Mouse (Mus musculus) limb, embryonic 12.5 days (tissue): Measurements from ENCODE around the gene Prx. TPM values are rescaled to one million over a fixed set of nuclear protein-coding genes. Genes with fewer than 3 reads are reported as not detected.
"Not testable (repeated sequence)": the region's sequence is repeated elsewhere in the genome, so short reads cannot be mapped to it uniquely, and the experiment has no call there.

Experiments
- ATAC-seq: fragments of 200-750 bp; cut with Nextera tagmentation; 2 replicates; pipeline ENCODE4 v1.8.0; 2017; ENCODE audit warnings: low read depth, moderate TSS enrichment; ENCODE audit not compliant: insufficient number of reproducible peaks, insufficient read depth, low FRiP score, low TSS enrichment
- H3K27ac ChIP-seq: fragments of 300-500 bp; sonication (generic); 2 replicates; pipeline ENCODE4 v1.5.1; 2016; ENCODE audit warnings: mild to moderate bottlenecking, moderate library complexity
- H3K27me3 ChIP-seq: fragments of 300-500 bp; sonication (generic); 2 replicates; pipeline ENCODE4 v1.6.1; 2016; ENCODE audit warnings: mild to moderate bottlenecking, moderate library complexity
- H3K36me3 ChIP-seq: fragments of 300-500 bp; sonication (generic); 2 replicates; pipeline ENCODE4 v1.6.1; 2016; ENCODE audit warnings: mild to moderate bottlenecking, moderate library complexity
- H3K4me1 ChIP-seq: fragments of 300-500 bp; sonication (generic); replicated peaks from 2 replicates; pipeline ENCODE4 v1.6.1; 2016
- H3K4me2 ChIP-seq: fragments of 300-500 bp; sonication (generic); 2 replicates; pipeline ENCODE4 v1.6.1; 2016; ENCODE audit warnings: mild to moderate bottlenecking, moderate library complexity
- H3K4me3 ChIP-seq: fragments of 300-500 bp; sonication (generic); replicated peaks from 2 replicates; pipeline ENCODE4 v1.5.1; 2016; ENCODE audit warnings: mild to moderate bottlenecking
- H3K9ac ChIP-seq: fragments of 300-500 bp; sonication (generic); replicated peaks from 2 replicates; pipeline ENCODE4 v1.6.1; 2016; ENCODE audit warnings: mild to moderate bottlenecking, moderate library complexity
- H3K9me3 ChIP-seq: fragments of 300-500 bp; sonication (generic); 2 replicates; pipeline ENCODE4 v1.6.1; 2016; ENCODE audit warnings: mild to moderate bottlenecking, moderate library complexity
- WGBS: fragments of 180-500 bp; shearing (Covaris S2); methylation state at CpG from one replicate; pipeline ENCODE4 v1.1.7; 2016; 5-methylcytosine and 5-hydroxymethylcytosine counted together
- polyA plus RNA-seq: library from polyadenylated mRNA; unstranded; fragments of >200 nt; fragmentation: Nextera tagmentation; extraction: Ambion mirVana; gene quantifications from 2 replicates; pipeline ENCODE4 v1.2.1, GENCODE M21; 2016

Prx gene
- polyA plus RNA-seq, 1 experiment from 2014 or later: 6.1 TPM

- Histone ChIP-seq H3K36me3 (peaks cover 10% of the 10 kb centered on the region), H3K4me1 (peaks cover 53% of the 10 kb centered on the region), H3K4me2 (peak overlapping the region; percentile 74), H3K9me3 (no peaks in the 10 kb centered on the region), H3K27ac (peak overlapping the region; percentile 98), H3K9ac (peak overlapping the region; percentile 44; the same call in 1 of the 2 replicates), H3K27me3 (no peaks in the 10 kb centered on the region), H3K4me3 (peak overlapping the region; percentile 76)
- 5% methylated on average over 13 of the region's 13 CpGs for WGBS
- peak; percentile 0; the same call in 1 of the 2 replicates for ATAC-seq
Measured at GRCm38 (mm10) chr7:27486102-27486769, 12.9 kb upstream of the Prx start.

- Histone ChIP-seq H3K9ac (peak within 1 kb of the TSS; percentile 90), H3K9me3 (no peaks in the 10 kb centered on the region), H3K27me3 (no peaks in the 10 kb centered on the region), H3K4me3 (peak within 1 kb of the TSS; percentile 76), H3K36me3 (peaks cover 10% of the 10 kb centered on the region), H3K4me2 (peak within 1 kb of the TSS; percentile 74), H3K27ac (peak within 1 kb of the TSS; percentile 98), H3K4me1 (peaks cover 51% of the 10 kb centered on the region)
- under 1% methylated on average over 77 of the region's 80 CpGs for WGBS
- peak; percentile 95 for ATAC-seq
Measured at GRCm38 (mm10) chr7:27486770-27487697, 12.1 kb upstream of the Prx start, which contains the start of gene Sertad1. Gene Sertad1, plus strand, starts transcription at chr7:27486910.

- no peaks in the 10 kb centered on the region for H3K9me3 ChIP-seq
- H3K4me3 ChIP-seq: peak overlapping the region; percentile 76
- peak overlapping the region; percentile 90 for H3K9ac ChIP-seq
- H3K27ac ChIP-seq: peak overlapping the region; percentile 98
- ATAC-seq: no peak; the same call in 1 of the 2 replicates
- peaks cover 46% of the 10 kb centered on the region for H3K4me1 ChIP-seq
- H3K36me3 ChIP-seq: peaks cover 10% of the 10 kb centered on the region
- peak overlapping the region; percentile 74 for H3K4me2 ChIP-seq
- no peaks in the 10 kb centered on the region for H3K27me3 ChIP-seq
- whole genome bisulfite sequencing: 2% methylated on average over 13 of the region's 13 CpGs
Measured at GRCm38 (mm10) chr7:27487740-27488268, 11.3 kb upstream of the Prx start.

- H3K27me3 ChIP-seq: no peaks in the 10 kb centered on the region
- H3K4me1 ChIP-seq: peaks cover 46% of the 10 kb centered on the region
- 0 out of 2 replicates have a peak overlapping the region, but pooled peaks have one; percentile 88 for H3K27ac ChIP-seq
- H3K4me3 ChIP-seq: no peak overlapping the region
- peaks cover 10% of the 10 kb centered on the region for H3K36me3 ChIP-seq
- WGBS: 93% methylated on average over 24 of the region's 25 CpGs
- H3K9ac ChIP-seq: no peak overlapping the region
- no peak overlapping the region for H3K4me2 ChIP-seq
- no peak for ATAC-seq
- H3K9me3 ChIP-seq: no peaks in the 10 kb centered on the region
Measured at GRCm38 (mm10) chr7:27489270-27489869, 9.8 kb upstream of the Prx start.

GRCm38 (mm10) chr7:27490227-27490542 lies 8.9 kb upstream of the Prx start:
- peak overlapping the region; percentile 88 for H3K27ac ChIP-seq
- peak overlapping the region; percentile 43 for H3K4me3 ChIP-seq
- H3K36me3 ChIP-seq: peaks cover 10% of the 10 kb centered on the region
- H3K9me3 ChIP-seq: no peaks in the 10 kb centered on the region
- peaks cover 46% of the 10 kb centered on the region for H3K4me1 ChIP-seq
- ATAC-seq: no peak
- H3K4me2 ChIP-seq: peak overlapping the region; percentile 69
- WGBS: 35% methylated on average over 4 of the region's 4 CpGs
- H3K9ac ChIP-seq: peak overlapping the region; percentile 58
- no peaks in the 10 kb centered on the region for H3K27me3 ChIP-seq

GRCm38 (mm10) chr7:27490543-27491329 lies 8.4 kb upstream of the Prx start:
- peaks cover 10% of the 10 kb centered on the region for H3K36me3 ChIP-seq
- H3K4me3 ChIP-seq: peak overlapping the region; percentile 43
- peak overlapping the region; percentile 88 for H3K27ac ChIP-seq
- peaks cover 42% of the 10 kb centered on the region for H3K4me1 ChIP-seq
- WGBS: under 1% methylated on average over 28 of the region's 33 CpGs
- no peaks in the 10 kb centered on the region for H3K27me3 ChIP-seq
- no peaks in the 10 kb centered on the region for H3K9me3 ChIP-seq
- peak; percentile 43 for ATAC-seq
- H3K4me2 ChIP-seq: peak overlapping the region; percentile 69
- H3K9ac ChIP-seq: peak overlapping the region; percentile 58

- Histone ChIP-seq H3K27me3 (no peaks in the 10 kb centered on the region), H3K4me1 (peaks cover 42% of the 10 kb centered on the region), H3K27ac (0 out of 2 replicates have a peak overlapping the region, but pooled peaks have one; percentile 53), H3K9ac (no peak overlapping the region), H3K4me3 (no peak overlapping the region), H3K36me3 (peaks cover 10% of the 10 kb centered on the region), H3K9me3 (no peaks in the 10 kb centered on the region), H3K4me2 (no peak overlapping the region)
- whole genome bisulfite sequencing: 74% methylated on average over 7 of the region's 7 CpGs
- ATAC-seq: no peak
Measured at GRCm38 (mm10) chr7:27491856-27492255, 7.3 kb upstream of the Prx start.

- no peak overlapping the region for H3K4me2 ChIP-seq
- peaks cover 40% of the 10 kb centered on the region for H3K4me1 ChIP-seq
- H3K4me3 ChIP-seq: no peak overlapping the region
- no peak overlapping the region for H3K27ac ChIP-seq
- H3K9ac ChIP-seq: no peak overlapping the region
- WGBS: 77% methylated on average over 3 of the region's 3 CpGs
- ATAC-seq: no peak
- H3K36me3 ChIP-seq: peaks cover 10% of the 10 kb centered on the region
- no peaks in the 10 kb centered on the region for H3K27me3 ChIP-seq
- no peaks in the 10 kb centered on the region for H3K9me3 ChIP-seq
Measured at GRCm38 (mm10) chr7:27493022-27493421, 6.1 kb upstream of the Prx start.

GRCm38 (mm10) chr7:27493450-27493849 lies 5.7 kb upstream of the Prx start:
- Histone ChIP-seq H3K9me3 (no peaks in the 10 kb centered on the region), H3K4me2 (no peak overlapping the region), H3K9ac (no peak overlapping the region), H3K27ac (no peak overlapping the region), H3K36me3 (peaks cover 10% of the 10 kb centered on the region), H3K4me1 (peaks cover 36% of the 10 kb centered on the region), H3K4me3 (no peak overlapping the region), H3K27me3 (no peaks in the 10 kb centered on the region)
- no peak for ATAC-seq
- 82% methylated on average over 5 of the region's 5 CpGs for WGBS

GRCm38 (mm10) chr7:27494659-27495367 lies 4.3 kb upstream of the Prx start:
- not testable (repeated sequence) for H3K4me2 ChIP-seq, H3K27ac ChIP-seq, H3K4me3 ChIP-seq, H3K36me3 ChIP-seq, ATAC-seq, H3K9me3 ChIP-seq, H3K27me3 ChIP-seq, H3K9ac ChIP-seq
- H3K4me1 ChIP-seq: peaks cover 26% of the 10 kb centered on the region
- WGBS: 85% methylated on average over 9 of the region's 9 CpGs
